Mouse (Mus musculus) heart, embryonic 16.5 days (tissue): ENCODE data around the gene Ddah1. TPM values are rescaled to one million over a fixed set of nuclear protein-coding genes. Genes with fewer than 3 reads are reported as not detected.
A peak's percentile ranks its signal among the peaks of the same experiment; 100 is the strongest.

Experiments used
- ATAC-seq: fragments of 200-750 bp; cut with Nextera tagmentation; replicated peaks from 2 replicates; pipeline ENCODE4 v1.8.0; 2017; ENCODE audit warnings: moderate number of reproducible peaks; ENCODE audit not compliant: insufficient read depth, low FRiP score; ENCODE audit errors: extremely low read depth
- H3K27ac ChIP-seq: fragments of 300-500 bp; sonication (generic); 2 replicates; pipeline ENCODE4 v1.5.1; 2014; ENCODE audit warnings: mild to moderate bottlenecking, low read length, control low read depth, moderate library complexity
- H3K27me3 ChIP-seq: fragments of 300-500 bp; sonication (generic); 2 replicates; pipeline ENCODE4 v1.6.1; 2014; ENCODE audit warnings: low read length, mixed read lengths; ENCODE audit not compliant: control insufficient read depth, insufficient read depth
- H3K36me3 ChIP-seq: fragments of 300-500 bp; sonication (generic); 2 replicates; pipeline ENCODE4 v1.6.1; 2014; ENCODE audit not compliant: control insufficient read depth, insufficient read depth
- H3K4me1 ChIP-seq: fragments of 300-500 bp; sonication (generic); 2 replicates; pipeline ENCODE4 v1.6.1; 2014; ENCODE audit warnings: low read length, mixed read lengths; ENCODE audit not compliant: control insufficient read depth, insufficient read depth
- H3K4me2 ChIP-seq: fragments of 300-500 bp; sonication (generic); 2 replicates; pipeline ENCODE4 v1.6.1; 2014; ENCODE audit warnings: low read depth, mild to moderate bottlenecking, control low read depth, low read length
- H3K4me3 ChIP-seq: fragments of 300-500 bp; sonication (generic); 2 replicates; pipeline ENCODE4 v1.5.1; 2014; ENCODE audit warnings: mild to moderate bottlenecking, control low read depth, low read length
- H3K9ac ChIP-seq: fragments of 300-500 bp; sonication (generic); 2 replicates; pipeline ENCODE4 v1.6.1; 2014; ENCODE audit warnings: low read length, control low read depth
- H3K9me3 ChIP-seq: fragments of 300-500 bp; sonication (generic); replicated peaks from 2 replicates; pipeline ENCODE4 v1.6.1; 2016; ENCODE audit warnings: low read length; ENCODE audit not compliant: control insufficient read depth
- WGBS: fragments of 180-500 bp; shearing (Covaris S2); extraction: QIAGEN DNeasy Blood & Tissue Kit; methylation state at CpG from one replicate; pipeline ENCODE4 v1.1.7; 2014; 5-methylcytosine and 5-hydroxymethylcytosine counted together
- polyA plus RNA-seq: library from polyadenylated mRNA; unstranded; fragments of >200 nt; fragmentation: Nextera tagmentation; extraction: Ambion mirVana; gene quantifications from 2 replicates; pipeline ENCODE4 v1.2.1, GENCODE M21; 2015

Gene Ddah1
- polyA plus RNA-seq, 1 experiment from 2014 or later: 17.4 TPM

DNA sequence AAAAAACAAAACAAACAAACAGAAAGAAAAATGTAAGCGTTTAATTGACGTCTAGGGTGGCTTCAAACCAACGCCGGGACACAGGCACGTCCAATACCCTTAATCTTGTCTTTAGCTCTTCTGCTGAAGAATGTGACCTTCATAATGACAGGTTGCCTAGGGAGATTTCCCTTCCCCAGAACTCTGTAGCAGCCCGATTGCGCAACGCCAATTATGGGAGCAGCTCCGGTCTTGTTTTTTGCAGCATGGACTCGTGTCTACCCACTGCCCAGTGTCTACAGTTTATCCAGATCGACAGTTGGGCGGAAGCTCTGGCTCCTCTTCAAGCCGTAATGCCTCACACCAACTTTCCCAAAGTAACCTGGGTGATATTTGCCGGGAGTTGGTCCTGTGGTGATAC, 19.8 kb upstream of the Ddah1 start:
- Histone ChIP-seq H3K4me3 (no peak overlapping the region), H3K27me3 (no peaks in the 10 kb centered on the region), H3K27ac (no peak overlapping the region), H3K9me3 (no peaks in the 10 kb centered on the region), H3K4me1 (0 out of 2 replicates have a peak, but pooled peaks cover 3% of the 10 kb centered on the region), H3K9ac (no peak overlapping the region), H3K36me3 (no peaks in the 10 kb centered on the region), H3K4me2 (no peak overlapping the region)
- 74% methylated on average over 14 of the region's 14 CpGs for WGBS
- ATAC-seq: no peak

DNA sequence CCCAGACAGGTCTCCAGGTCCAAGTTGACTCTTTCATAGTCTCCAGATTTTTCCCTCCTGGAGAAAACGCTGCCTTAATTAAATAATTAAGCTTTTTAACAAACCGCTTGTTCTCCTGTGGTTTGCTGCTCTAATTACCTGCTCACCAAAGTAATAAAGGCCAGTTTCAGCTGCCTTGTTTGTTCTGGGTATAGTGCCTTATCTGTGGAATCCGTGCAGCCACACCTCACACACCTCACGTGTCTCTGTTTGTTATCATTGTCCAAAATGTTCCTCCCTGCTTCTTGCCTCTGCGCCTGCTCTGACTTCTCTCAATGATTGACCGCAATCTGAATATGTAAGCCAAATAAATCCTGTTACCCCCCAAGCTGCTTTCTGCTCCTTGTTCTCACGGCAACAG, 18.6 kb upstream of the Ddah1 start:
- WGBS: 51% methylated on average over 7 of the region's 7 CpGs
- no peak overlapping the region for H3K4me2 ChIP-seq
- no peaks in the 10 kb centered on the region for H3K27me3 ChIP-seq
- H3K4me3 ChIP-seq: no peak overlapping the region
- no peak overlapping the region for H3K9ac ChIP-seq
- H3K4me1 ChIP-seq: 0 out of 2 replicates have a peak, but pooled peaks cover 3% of the 10 kb centered on the region
- no peak overlapping the region for H3K27ac ChIP-seq
- no peaks in the 10 kb centered on the region for H3K9me3 ChIP-seq
- no peaks in the 10 kb centered on the region for H3K36me3 ChIP-seq
- no peak for ATAC-seq

DNA sequence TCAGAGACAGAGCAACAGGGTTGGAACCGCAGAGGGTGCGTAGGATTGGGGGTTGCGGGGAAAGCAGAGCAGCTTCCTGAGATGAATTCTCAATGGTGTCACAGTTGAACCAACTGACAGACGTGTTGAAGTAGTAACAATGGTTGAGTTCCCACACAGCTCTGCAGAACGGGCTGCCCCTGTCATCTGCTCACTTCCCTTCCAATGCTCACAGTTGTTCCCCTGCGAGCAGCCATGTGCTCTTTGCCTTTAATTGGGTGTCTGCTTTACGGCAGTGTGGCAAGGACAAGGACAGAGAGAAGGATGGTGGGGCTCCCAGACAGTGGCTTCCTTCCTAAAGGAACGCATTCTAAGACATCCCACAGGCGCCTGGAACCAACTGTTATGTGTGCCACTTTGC, 15.4 kb upstream of the Ddah1 start:
- WGBS: 48% methylated on average over 9 of the region's 9 CpGs
- Histone ChIP-seq H3K9ac (no peak overlapping the region), H3K36me3 (no peaks in the 10 kb centered on the region), H3K4me1 (0 out of 2 replicates have a peak, but pooled peaks cover 3% of the 10 kb centered on the region), H3K27ac (no peak overlapping the region), H3K4me3 (no peak overlapping the region), H3K4me2 (no peak overlapping the region), H3K27me3 (no peaks in the 10 kb centered on the region), H3K9me3 (no peaks in the 10 kb centered on the region)
- no peak for ATAC-seq

DNA sequence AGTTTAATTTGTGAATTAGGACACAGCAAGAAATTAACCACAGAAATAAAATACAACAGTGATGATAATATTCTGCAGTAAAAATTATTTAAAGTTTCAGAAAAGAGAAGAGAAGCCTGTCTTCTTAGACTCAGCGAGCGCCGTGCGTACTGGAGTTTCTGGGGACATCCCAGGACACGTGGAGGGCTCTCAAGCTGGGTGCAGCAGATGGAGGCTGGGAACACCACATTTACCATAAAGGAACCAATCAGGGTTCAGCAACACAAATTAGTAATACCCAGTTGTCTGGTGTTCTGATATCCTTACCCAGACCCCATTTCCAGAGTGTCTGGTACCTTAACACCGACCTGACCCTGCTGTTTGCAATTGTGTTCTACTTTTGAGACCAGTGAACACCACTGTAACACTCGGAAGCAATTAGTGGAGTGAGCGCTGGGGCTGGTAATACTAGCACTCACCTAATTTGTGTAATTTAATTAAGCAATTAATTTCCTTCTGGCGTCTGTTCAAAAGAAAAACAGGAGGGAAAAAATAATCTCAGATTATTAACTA, 14.9 kb upstream of the Ddah1 start:
- Histone ChIP-seq H3K4me1 (0 out of 2 replicates have a peak, but pooled peaks cover 3% of the 10 kb centered on the region), H3K4me2 (no peak overlapping the region), H3K4me3 (no peak overlapping the region), H3K27ac (no peak overlapping the region), H3K27me3 (no peaks in the 10 kb centered on the region), H3K9ac (no peak overlapping the region), H3K9me3 (no peaks in the 10 kb centered on the region), H3K36me3 (no peaks in the 10 kb centered on the region)
- no peak for ATAC-seq
- 86% methylated on average over 9 of the region's 9 CpGs for WGBS

DNA sequence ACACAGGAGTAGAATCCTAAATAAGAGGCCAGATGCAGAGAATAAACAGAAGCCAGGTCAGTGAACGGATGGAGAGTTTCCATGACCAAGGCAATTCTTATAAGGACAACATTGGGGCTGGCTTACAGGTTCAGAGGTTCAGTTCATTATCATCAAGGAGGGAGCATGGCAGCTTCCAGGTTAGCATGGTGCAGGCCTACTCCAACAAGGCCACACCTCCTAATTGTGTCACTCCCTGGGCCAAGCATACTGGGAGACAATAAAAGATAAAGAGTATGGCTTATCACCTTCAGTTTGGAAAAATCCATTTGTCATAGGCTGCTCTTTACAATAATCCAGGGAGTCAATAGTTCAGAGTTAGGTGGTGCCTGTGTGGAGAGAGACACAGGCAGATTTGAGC, 9.8 kb upstream of the Ddah1 start:
- H3K4me3 ChIP-seq: no peak overlapping the region
- no peaks in the 10 kb centered on the region for H3K36me3 ChIP-seq
- H3K9me3 ChIP-seq: no peaks in the 10 kb centered on the region; the same call in 1 of the 2 replicates
- H3K9ac ChIP-seq: no peak overlapping the region
- ATAC-seq: no peak
- no peaks in the 10 kb centered on the region for H3K27me3 ChIP-seq
- H3K27ac ChIP-seq: no peak overlapping the region
- WGBS: 79% methylated on average over 1 of the region's 1 CpGs
- no peak overlapping the region for H3K4me2 ChIP-seq
- no peaks in the 10 kb centered on the region for H3K4me1 ChIP-seq

DNA sequence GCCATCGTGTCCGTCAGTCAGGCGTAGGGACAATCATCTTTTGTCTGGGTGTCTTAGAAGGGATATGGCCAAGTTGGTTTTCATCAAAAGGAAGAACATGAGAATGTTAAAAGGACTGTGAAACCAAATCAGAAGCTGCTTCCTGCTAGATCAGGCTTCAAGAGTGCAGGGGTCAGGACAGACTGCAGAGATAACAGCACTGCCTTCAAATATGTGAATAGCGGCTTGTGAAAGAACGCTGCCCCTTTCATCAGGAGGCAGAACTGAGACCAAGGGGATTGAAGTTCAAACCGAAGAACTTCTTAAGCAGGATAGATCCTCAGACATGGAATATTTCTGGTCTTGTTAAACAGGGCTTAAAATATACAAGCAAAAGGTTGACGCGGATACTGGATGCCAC, 2.0 kb upstream of the Ddah1 start:
- Histone ChIP-seq H3K4me2 (no peak overlapping the region), H3K36me3 (no peaks in the 10 kb centered on the region), H3K27me3 (peaks cover 17% of the 10 kb centered on the region), H3K4me1 (peaks cover 7% of the 10 kb centered on the region; the same call in 1 of the 2 replicates), H3K9ac (no peak overlapping the region), H3K27ac (no peak overlapping the region), H3K4me3 (no peak overlapping the region), H3K9me3 (no peaks in the 10 kb centered on the region)
- WGBS: 62% methylated on average over 8 of the region's 8 CpGs
- no peak for ATAC-seq

DNA sequence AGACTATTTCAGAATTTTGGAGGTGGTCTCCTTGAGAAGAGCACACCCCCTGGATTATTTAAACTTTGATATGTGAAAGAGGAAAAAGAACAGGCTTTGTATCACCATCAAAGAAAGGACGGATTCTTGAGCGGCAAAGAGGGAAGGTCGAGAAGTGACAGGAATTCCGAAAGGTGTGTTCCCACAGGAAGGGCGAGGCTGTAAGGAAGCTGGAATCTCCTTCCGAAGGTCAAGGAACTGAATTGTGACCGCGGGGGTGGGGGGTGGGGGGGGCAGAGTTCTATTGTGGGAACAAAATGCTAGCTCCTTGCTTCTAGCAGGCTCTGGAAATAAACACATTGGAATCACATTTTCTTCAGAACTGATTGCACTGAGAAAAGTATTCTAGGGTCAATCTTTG, 1.3 kb upstream of the Ddah1 start:
- Histone ChIP-seq H3K4me2 (no peak overlapping the region), H3K9me3 (no peaks in the 10 kb centered on the region), H3K9ac (no peak overlapping the region), H3K4me1 (peaks cover 7% of the 10 kb centered on the region; the same call in 1 of the 2 replicates), H3K27me3 (peaks cover 17% of the 10 kb centered on the region), H3K36me3 (no peaks in the 10 kb centered on the region), H3K4me3 (no peak overlapping the region), H3K27ac (no peak overlapping the region)
- no peak for ATAC-seq
- WGBS: 55% methylated on average over 8 of the region's 8 CpGs

DNA sequence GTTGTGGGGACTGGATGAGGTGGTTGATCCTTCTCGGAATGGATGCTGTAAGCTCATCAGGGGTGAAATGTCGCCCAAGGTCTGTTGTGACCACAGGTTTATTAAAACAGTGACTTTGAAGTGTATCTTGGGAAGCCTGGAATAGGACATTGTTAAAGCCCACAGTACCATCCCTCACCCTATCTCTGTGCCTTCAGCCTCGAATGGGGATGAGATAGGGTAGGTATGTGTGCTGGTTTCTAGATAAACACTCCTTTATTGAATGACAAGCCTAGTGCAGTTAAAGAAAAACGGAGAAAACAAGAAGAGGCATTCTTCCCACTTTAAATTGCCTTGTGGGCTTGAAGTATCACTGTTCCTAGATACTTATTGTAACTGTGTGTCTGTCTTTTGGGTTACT, 631 bp upstream of the Ddah1 start:
- 34% methylated on average over 4 of the region's 4 CpGs for WGBS
- Histone ChIP-seq H3K9ac (0 out of 2 replicates have a peak overlapping the region, but pooled peaks have one; percentile 89), H3K27me3 (peaks cover 17% of the 10 kb centered on the region), H3K4me3 (no peak overlapping the region), H3K4me2 (0 out of 2 replicates have a peak overlapping the region, but pooled peaks have one; percentile 100), H3K9me3 (no peaks in the 10 kb centered on the region), H3K36me3 (no peaks in the 10 kb centered on the region), H3K4me1 (peaks cover 7% of the 10 kb centered on the region; the same call in 1 of the 2 replicates), H3K27ac (no peak overlapping the region)
- no peak for ATAC-seq

DNA sequence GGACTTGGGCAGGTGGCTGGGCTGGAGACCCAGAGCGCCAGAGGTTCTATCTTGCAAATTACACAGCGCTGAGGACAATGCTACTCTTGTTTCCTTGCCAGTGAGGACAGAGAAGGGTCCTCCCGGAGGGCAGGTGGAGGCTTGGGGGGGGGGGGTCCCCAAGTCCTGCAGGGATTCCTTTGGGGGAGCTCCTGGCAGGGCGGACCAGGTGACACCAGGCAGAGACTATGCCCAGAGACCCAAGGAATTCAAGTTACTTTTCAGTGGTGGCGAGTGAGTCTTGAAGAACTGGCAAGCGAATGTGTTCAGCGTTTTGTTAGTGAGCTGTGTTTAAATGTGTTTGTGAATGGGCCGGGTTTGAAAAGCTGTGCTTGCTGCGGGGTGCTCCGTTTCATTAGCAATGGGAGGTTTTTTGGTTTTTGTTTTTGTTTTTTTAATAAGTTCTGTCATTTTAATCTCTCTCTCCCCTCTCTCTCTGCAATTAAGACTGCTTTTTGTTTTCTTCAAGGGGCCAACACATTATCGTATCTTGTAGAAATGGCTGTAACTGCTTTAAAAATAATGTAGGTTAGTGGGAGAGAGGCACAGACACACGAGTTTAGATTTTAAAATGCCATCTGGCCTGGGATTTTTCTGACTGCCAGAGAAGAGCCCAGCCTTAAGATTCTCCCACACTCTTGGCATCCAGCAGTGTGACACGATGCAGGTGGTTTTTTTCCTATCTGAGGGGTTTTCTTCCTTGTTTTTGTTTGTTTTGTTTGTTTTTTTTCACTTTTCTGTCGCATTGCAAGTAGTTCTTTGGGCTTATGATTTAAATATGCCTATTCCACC, 1.1 kb downstream of the Ddah1 start:
- H3K4me2 ChIP-seq: peak overlapping the region; percentile 100
- no peaks in the 10 kb centered on the region for H3K9me3 ChIP-seq
- peaks cover 7% of the 10 kb centered on the region; the same call in 1 of the 2 replicates for H3K4me1 ChIP-seq
- H3K27me3 ChIP-seq: peaks cover 17% of the 10 kb centered on the region
- H3K4me3 ChIP-seq: peak overlapping the region; percentile 73
- H3K27ac ChIP-seq: no peak overlapping the region
- 25% methylated on average over 14 of the region's 14 CpGs for WGBS
- 0 out of 2 replicates have a peak, but pooled peaks have one; percentile 51 for ATAC-seq
- peak overlapping the region; percentile 89 for H3K9ac ChIP-seq
- H3K36me3 ChIP-seq: no peaks in the 10 kb centered on the region
